Mouse (Mus musculus) ES-E14 (cell line): ENCODE measurements around the gene Hist1h3e. TPM values are rescaled to one million over a fixed set of nuclear protein-coding genes. Genes with fewer than 3 reads are reported as not detected.

Experiments
- DNase-seq: peaks from one replicate; pipeline ENCODE4 v3.0.0-alpha.2; 2013; ENCODE audit warnings: low read depth, low spot score
- H3K27ac ChIP-seq: 2 replicates; pipeline ENCODE4 v1.5.1; 2012; ENCODE audit warnings: low read depth, mild to moderate bottlenecking, low read length, moderate library complexity, mixed read lengths; ENCODE audit not compliant: poor library complexity, insufficient read depth, severe bottlenecking
- H3K36me3 ChIP-seq: 2 replicates; pipeline ENCODE4 v1.6.1; 2012; ENCODE audit warnings: mild to moderate bottlenecking, low read length, moderate library complexity, mixed read lengths; ENCODE audit not compliant: control insufficient read depth, poor library complexity, insufficient read depth, severe bottlenecking
- H3K4me1 ChIP-seq, 2 experiments: fragments of 150-350 bp in 1 of 2; sonication (generic) in 1 of 2; 2 replicates each; pipeline ENCODE4 v1.6.1; 2012; ENCODE audit warnings: low read length in 2 of 2, mild to moderate bottlenecking in 1 of 2, mixed read lengths in 1 of 2; ENCODE audit not compliant: control insufficient read depth in 2 of 2, insufficient read depth in 2 of 2, poor library complexity in 1 of 2
- H3K4me3 ChIP-seq, 2 experiments: fragments of 150-350 bp in 1 of 2; sonication (generic) in 1 of 2; 2 replicates each; pipeline ENCODE4 v1.5.1; 2012; ENCODE audit warnings: low read length in 2 of 2, low read depth in 1 of 2, mild to moderate bottlenecking in 1 of 2, mixed read lengths in 1 of 2; ENCODE audit not compliant: insufficient read depth in 1 of 2, poor library complexity in 1 of 2, severe bottlenecking in 1 of 2
- H3K9ac ChIP-seq: 2 replicates; pipeline ENCODE4 v1.6.1; 2012; ENCODE audit warnings: low read depth, mild to moderate bottlenecking, low read length, mixed read lengths; ENCODE audit not compliant: poor library complexity, insufficient read depth, severe bottlenecking
- H3K9me3 ChIP-seq: fragments of 150-350 bp; sonication (generic); 2 replicates; pipeline ENCODE4 v1.6.1; 2012; ENCODE audit warnings: low read depth, mild to moderate bottlenecking, low read length; ENCODE audit not compliant: control insufficient read depth, insufficient read depth
- CHD2 ChIP-seq: IDR thresholded peaks from 2 replicates; pipeline ENCODE4 v1.6.1; 2014; ENCODE audit warnings: mild to moderate bottlenecking, low read depth, low read length, inconsistent platforms
- HCFC1 ChIP-seq: IDR thresholded peaks from 2 replicates; pipeline ENCODE4 v1.6.1; 2012; ENCODE audit warnings: low read length, inconsistent platforms, borderline replicate concordance; ENCODE audit not compliant: insufficient read depth
- ZC3H11A ChIP-seq: IDR thresholded peaks from 2 replicates; pipeline ENCODE4 v1.6.1; 2012; ENCODE audit warnings: low read depth, mild to moderate bottlenecking, inconsistent platforms, low read length, borderline replicate concordance
- ZNF384 ChIP-seq: IDR thresholded peaks from 2 replicates; pipeline ENCODE4 v1.6.1; 2012; ENCODE audit warnings: low read depth, low read length, inconsistent platforms
- in situ Hi-C, 2 experiments: fragments of 600-800 bp; cut with MboI; formaldehyde crosslinking; loops; one replicate each; pipeline ENCODE4 v1.15.1; 2025; ENCODE audit warnings: low sequenced_read_pairs in 2 of 2, inconsistent platforms in 1 of 2; ENCODE audit not compliant: unreplicated experiment in 2 of 2
- total RNA-seq: library from RNA; depleted of rRNA; stranded (reverse); fragments of 300-350 nt; gene quantifications from 2 replicates; pipeline ENCODE4 v1.2.3, GENCODE M21; 2012; rRNA removed

Hist1h3e gene
- total RNA-seq, 1 experiment = 864 TPM

GRCm38 (mm10) chr13:23515281-23515680 is 46.9 kb downstream of the Hist1h3e start:
- TF ChIP-seq ZC3H11A (no peak), ZNF384 (no peak), CHD2 (no peak), HCFC1 (no peak)
- Histone ChIP-seq H3K4me1 (peaks cover 5 to 13% of the 10 kb centered on the region in 2 experiments; a peak in 2 of 4 replicates), H3K36me3 (no peaks in the 10 kb centered on the region), H3K4me3 (no peak overlapping the region), H3K9ac (no peak overlapping the region), H3K9me3 (no peaks in the 10 kb centered on the region), H3K27ac (no peak overlapping the region)
- DNase-seq = no peak
- in situ Hi-C loops = loop anchor here (5.0 to 25.0 kb wide), 3 partner anchors 83 to 203 kb away; no protein-coding TSS in a partner anchor

GRCm38 (mm10) chr13:23513517-23513916 is 48.7 kb downstream of the Hist1h3e start:
- no peak for TF ChIP-seq HCFC1
- no peak for TF ChIP-seq ZNF384
- H3K4me1 ChIP-seq = peaks cover 5 to 13% of the 10 kb centered on the region in 2 experiments; a peak in 2 of 4 replicates
- in situ Hi-C loops = loop anchor here (25.0 kb wide), 1 partner anchor 201 kb away; no protein-coding TSS in a partner anchor
- no peaks in the 10 kb centered on the region for H3K36me3 ChIP-seq
- H3K27ac ChIP-seq = no peak overlapping the region
- no peak overlapping the region for H3K9ac ChIP-seq
- H3K4me3 ChIP-seq = no peak overlapping the region
- H3K9me3 ChIP-seq = no peaks in the 10 kb centered on the region
- no peak for DNase-seq

Other genes starting within 250 kb of the Hist1h3e start
- gene Zfp322a, start 193.2 kb downstream of the Hist1h3e start, total RNA-seq = 15.8 and 15.9 TPM in 2 replicates
- 10.5 and 15.5 TPM in 2 replicates for gene Abt1, start 138.5 kb downstream of the Hist1h3e start, total RNA-seq
- 0.11 and 0.62 TPM in 2 replicates for gene Btn1a1, start 96.5 kb downstream of the Hist1h3e start, total RNA-seq
- gene Btn2a2, start 73.5 kb downstream of the Hist1h3e start, total RNA-seq = 0.95 and 1.5 TPM in 2 replicates
- 2,382 and 2,804 TPM in 2 replicates for gene Hist1h4h, start 31.3 kb downstream of the Hist1h3e start, total RNA-seq
- gene Hist1h2af, start 28.5 kb downstream of the Hist1h3e start, total RNA-seq = 1,402 and 1,887 TPM in 2 replicates
- gene Hist1h3g, start 26.9 kb downstream of the Hist1h3e start, total RNA-seq = 436 and 621 TPM in 2 replicates
- 98.5 and 146 TPM in 2 replicates for gene Hist1h2bh, start 19.0 kb downstream of the Hist1h3e start, total RNA-seq
- gene Hist1h3f, start 18.3 kb downstream of the Hist1h3e start, total RNA-seq = 245 and 289 TPM in 2 replicates
- 1,886 and 2,172 TPM in 2 replicates for gene Hist1h4f, start 10.7 kb downstream of the Hist1h3e start, total RNA-seq
- gene Hist1h1d, start 9.1 kb downstream of the Hist1h3e start, total RNA-seq = 68.4 and 97.6 TPM in 2 replicates
- gene Hist1h2ae, start 8.9 kb upstream of the Hist1h3e start, total RNA-seq = 587 and 755 TPM in 2 replicates
- gene Hist1h2bg, start 9.0 kb upstream of the Hist1h3e start, total RNA-seq = 1,383 and 2,074 TPM in 2 replicates
- gene Hist1h2bf, start 11.8 kb upstream of the Hist1h3e start, total RNA-seq = 677 and 970 TPM in 2 replicates
- gene Hist1h2ad, start 12.0 kb upstream of the Hist1h3e start, total RNA-seq = 1,000 and 1,148 TPM in 2 replicates
- gene Hist1h3d, start 13.4 kb upstream of the Hist1h3e start, total RNA-seq = 80.2 and 103 TPM in 2 replicates
- gene Hist1h4d, start 19.2 kb upstream of the Hist1h3e start, total RNA-seq = 713 and 869 TPM in 2 replicates
- 119 and 195 TPM in 2 replicates for gene Hist1h2be, start 58.8 kb upstream of the Hist1h3e start, total RNA-seq
- gene Hist1h1e, start 60.2 kb upstream of the Hist1h3e start, total RNA-seq = 131 and 207 TPM in 2 replicates
- gene Hist1h2ac, start 121.6 kb upstream of the Hist1h3e start, total RNA-seq = 112 and 141 TPM in 2 replicates
- gene Hist1h2bc, start 121.8 kb upstream of the Hist1h3e start, total RNA-seq = 355 and 545 TPM in 2 replicates
- gene Hist1h1t, start 133.4 kb upstream of the Hist1h3e start, total RNA-seq = 7.7 and 13.3 TPM in 2 replicates
- 326 and 496 TPM in 2 replicates for gene Hist1h4c, start 136.1 kb upstream of the Hist1h3e start, total RNA-seq
- 1.1 and 1.5 TPM in 2 replicates for gene Hfe, start 148.5 kb upstream of the Hist1h3e start, total RNA-seq
- 379 and 496 TPM in 2 replicates for gene Hist1h1c, start 176.4 kb upstream of the Hist1h3e start, total RNA-seq
- gene Hist1h3c, start 183.2 kb upstream of the Hist1h3e start, total RNA-seq = 970 and 1,161 TPM in 2 replicates
- gene Hist1h2bb, start 184.4 kb upstream of the Hist1h3e start, total RNA-seq = 1,224 and 1,736 TPM in 2 replicates
- 2,399 and 2,956 TPM in 2 replicates for gene Hist1h2ab, start 188.8 kb upstream of the Hist1h3e start, total RNA-seq
- gene Hist1h3b, start 189.9 kb upstream of the Hist1h3e start, total RNA-seq = 667 and 954 TPM in 2 replicates
- 1,054 and 1,339 TPM in 2 replicates for gene Hist1h4b, start 194.6 kb upstream of the Hist1h3e start, total RNA-seq
- gene Hist1h4a, start 198.9 kb upstream of the Hist1h3e start, total RNA-seq = 1,331 and 1,744 TPM in 2 replicates
- gene Hist1h3a, start 200.0 kb upstream of the Hist1h3e start, total RNA-seq = 470 and 728 TPM in 2 replicates
- gene Hist1h1a, start 201.3 kb upstream of the Hist1h3e start, total RNA-seq = 1,149 and 1,468 TPM in 2 replicates
- 0.21 and 0.40 TPM in 2 replicates for gene Trim38, start 207.5 kb upstream of the Hist1h3e start, total RNA-seq
- not detected in 2 replicates for gene Slc17a2, start 244.6 kb upstream of the Hist1h3e start, total RNA-seq